Mouse (Mus musculus) forebrain, embryonic 12.5 days (tissue): Measurements from ENCODE around the gene Cdh23. TPM values are rescaled to one million over a fixed set of nuclear protein-coding genes. Genes with fewer than 3 reads are reported as not detected.

Source experiments
- ATAC-seq: fragments of 200-750 bp; cut with Nextera tagmentation; 2 replicates; pipeline ENCODE4 v1.8.0; 2017; ENCODE audit warnings: moderate TSS enrichment; ENCODE audit not compliant: low FRiP score
- H3K27ac ChIP-seq: fragments of 300-500 bp; sonication (generic); 2 replicates; pipeline ENCODE4 v1.5.1; 2016; ENCODE audit warnings: mild to moderate bottlenecking
- H3K27me3 ChIP-seq: fragments of 300-500 bp; sonication (generic); 2 replicates; pipeline ENCODE4 v1.6.1; 2016; ENCODE audit warnings: mild to moderate bottlenecking
- H3K36me3 ChIP-seq: fragments of 300-500 bp; sonication (generic); replicated peaks from 2 replicates; pipeline ENCODE4 v1.6.1; 2016; ENCODE audit warnings: mild to moderate bottlenecking
- H3K4me1 ChIP-seq: fragments of 300-500 bp; sonication (generic); 2 replicates; pipeline ENCODE4 v1.6.1; 2016
- H3K4me2 ChIP-seq: fragments of 300-500 bp; sonication (generic); 2 replicates; pipeline ENCODE4 v1.6.1; 2016; ENCODE audit warnings: mild to moderate bottlenecking, moderate library complexity
- H3K4me3 ChIP-seq: fragments of 300-500 bp; sonication (generic); replicated peaks from 2 replicates; pipeline ENCODE4 v1.5.1; 2016; ENCODE audit warnings: mild to moderate bottlenecking
- H3K9ac ChIP-seq: fragments of 300-500 bp; sonication (generic); 2 replicates; pipeline ENCODE4 v1.6.1; 2016; ENCODE audit warnings: mild to moderate bottlenecking
- H3K9me3 ChIP-seq: fragments of 300-500 bp; sonication (generic); 2 replicates; pipeline ENCODE4 v1.6.1; 2016
- WGBS: fragments of 180-500 bp; shearing (Covaris S2); methylation state at CpG from one replicate; pipeline ENCODE4 v1.1.7; 2016; 5-methylcytosine and 5-hydroxymethylcytosine counted together
- polyA plus RNA-seq: library from polyadenylated mRNA; unstranded; fragments of >200 nt; fragmentation: Nextera tagmentation; extraction: Ambion mirVana; gene quantifications from 2 replicates; pipeline ENCODE4 v1.2.1, GENCODE M21; 2016

The Cdh23 gene
- polyA plus RNA-seq, 1 experiment from 2014 or later = 2.5 TPM

DNA sequence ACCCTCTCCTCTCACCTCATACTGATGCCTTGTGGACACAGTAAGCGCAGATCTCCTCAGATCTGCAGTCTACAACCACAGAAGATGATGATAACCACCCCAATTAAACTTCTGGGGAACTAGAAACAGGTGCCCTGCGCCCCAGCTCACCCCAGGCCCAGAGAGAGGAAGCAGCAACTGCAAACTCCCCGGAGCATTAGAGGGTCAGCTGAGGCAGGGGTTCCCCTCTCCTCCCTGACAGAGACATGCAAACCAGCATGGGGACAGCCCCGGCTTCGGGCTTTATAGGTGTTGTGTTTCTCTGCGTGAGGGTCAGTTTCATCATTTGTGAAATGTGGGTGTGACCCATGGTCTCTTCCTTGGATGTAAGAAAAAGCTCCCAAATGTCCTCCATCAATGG is 1.5 kb upstream of the Cdh23 start:
- Histone ChIP-seq H3K9ac (no peak overlapping the region), H3K36me3 (no peaks in the 10 kb centered on the region), H3K4me2 (no peak overlapping the region), H3K9me3 (no peaks in the 10 kb centered on the region), H3K4me1 (no peaks in the 10 kb centered on the region), H3K4me3 (no peak overlapping the region), H3K27me3 (peaks cover 33% of the 10 kb centered on the region), H3K27ac (no peak overlapping the region)
- WGBS = 92% methylated on average over 6 of the region's 6 CpGs
- no peak for ATAC-seq

DNA sequence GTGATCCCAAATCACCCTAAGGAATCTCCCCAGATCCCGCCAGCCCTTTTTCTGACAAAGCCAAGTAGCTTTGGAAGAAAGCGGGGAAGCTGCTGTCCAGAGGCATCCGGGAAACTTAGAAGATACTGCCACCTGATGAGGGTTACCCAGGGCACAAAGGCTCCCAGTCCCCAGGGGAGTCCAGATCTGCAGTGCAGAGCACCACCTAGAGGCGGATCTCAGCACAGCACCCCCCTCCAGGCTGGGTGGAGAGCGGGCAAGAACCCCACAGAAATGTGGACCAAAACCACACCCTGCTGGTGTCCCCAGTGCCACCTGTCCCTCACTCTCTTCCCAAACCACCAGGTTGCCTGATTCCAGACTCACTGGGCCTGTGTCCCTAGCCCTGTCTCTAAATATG is 685 bp upstream of the Cdh23 start:
- Histone ChIP-seq H3K4me2 (no peak overlapping the region), H3K4me3 (no peak overlapping the region), H3K27ac (no peak overlapping the region), H3K27me3 (peaks cover 33% of the 10 kb centered on the region), H3K36me3 (no peaks in the 10 kb centered on the region), H3K9me3 (no peaks in the 10 kb centered on the region), H3K4me1 (no peaks in the 10 kb centered on the region), H3K9ac (no peak overlapping the region)
- peak; percentile 58; the same call in 1 of the 2 replicates for ATAC-seq
- WGBS = 16% methylated on average over 5 of the region's 5 CpGs

DNA sequence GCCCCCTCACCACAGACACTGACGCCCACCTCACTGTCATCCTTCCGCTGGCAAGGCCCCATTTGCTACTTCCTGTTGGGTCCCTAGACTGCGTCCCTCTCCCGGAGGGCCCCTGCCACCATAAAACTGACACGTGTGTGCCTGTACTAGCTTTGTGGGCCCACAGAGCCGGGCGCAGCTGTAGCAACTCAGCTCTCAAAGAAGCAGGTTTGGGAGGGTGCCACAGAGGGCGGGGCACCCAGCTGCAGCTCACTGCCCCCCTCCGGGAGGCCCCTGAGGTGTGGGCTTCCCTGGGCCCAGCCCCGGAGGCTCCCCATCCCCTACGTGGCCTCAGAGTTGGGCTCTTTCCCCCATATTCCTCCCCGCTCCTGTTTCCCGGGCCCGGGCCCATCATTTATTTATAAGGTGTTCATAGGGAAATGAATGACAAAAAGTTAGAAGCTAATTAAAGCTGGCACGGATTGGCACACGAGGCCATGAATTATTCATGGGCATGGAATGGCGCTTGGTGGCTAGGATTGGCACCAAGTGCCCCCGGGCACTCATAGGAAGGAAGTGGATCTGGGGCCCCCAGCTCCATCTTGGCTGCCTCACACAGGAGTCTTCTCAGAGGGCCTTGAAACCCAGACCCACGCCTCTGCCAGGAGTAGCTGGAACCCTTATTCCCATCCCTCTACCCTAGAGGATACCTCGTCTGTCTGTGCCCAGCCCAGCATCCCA is 4.5 kb downstream of the Cdh23 start:
- H3K27ac ChIP-seq = no peak overlapping the region
- no peak overlapping the region for H3K4me2 ChIP-seq
- H3K4me3 ChIP-seq = no peak overlapping the region
- no peaks in the 10 kb centered on the region for H3K9me3 ChIP-seq
- no peak overlapping the region for H3K9ac ChIP-seq
- ATAC-seq = no peak; the same call in 1 of the 2 replicates
- no peaks in the 10 kb centered on the region for H3K36me3 ChIP-seq
- 74% methylated on average over 20 of the region's 20 CpGs for WGBS
- peaks cover 51% of the 10 kb centered on the region for H3K27me3 ChIP-seq
- H3K4me1 ChIP-seq = peaks cover 6% of the 10 kb centered on the region

DNA sequence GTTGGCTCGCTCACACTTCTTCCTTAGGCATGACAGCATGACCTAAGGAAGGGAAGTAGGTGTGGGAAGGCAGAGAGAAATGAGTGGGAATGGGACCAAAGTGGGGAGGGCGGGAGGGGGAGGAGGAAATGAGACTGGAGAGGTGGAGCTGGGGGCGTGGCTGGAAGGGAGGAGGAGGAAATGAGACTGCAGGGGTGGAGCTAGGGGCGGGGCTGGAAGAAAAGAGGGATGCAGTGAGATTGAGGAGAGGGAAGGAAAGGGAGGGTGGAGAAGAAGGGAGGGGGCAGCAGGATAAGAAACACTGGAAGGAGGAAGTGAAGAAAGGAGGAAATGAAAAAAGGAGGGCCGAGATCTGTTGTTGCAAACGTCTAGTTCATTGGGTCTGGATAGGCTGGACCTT is 5.3 kb downstream of the Cdh23 start:
- no peak overlapping the region for H3K27ac ChIP-seq
- H3K36me3 ChIP-seq = no peaks in the 10 kb centered on the region
- ATAC-seq = no peak
- H3K4me2 ChIP-seq = no peak overlapping the region
- H3K4me3 ChIP-seq = no peak overlapping the region
- 49% methylated on average over 6 of the region's 6 CpGs for WGBS
- peaks cover 15% of the 10 kb centered on the region for H3K4me1 ChIP-seq
- H3K9ac ChIP-seq = no peak overlapping the region
- peaks cover 59% of the 10 kb centered on the region for H3K27me3 ChIP-seq
- H3K9me3 ChIP-seq = no peaks in the 10 kb centered on the region

DNA sequence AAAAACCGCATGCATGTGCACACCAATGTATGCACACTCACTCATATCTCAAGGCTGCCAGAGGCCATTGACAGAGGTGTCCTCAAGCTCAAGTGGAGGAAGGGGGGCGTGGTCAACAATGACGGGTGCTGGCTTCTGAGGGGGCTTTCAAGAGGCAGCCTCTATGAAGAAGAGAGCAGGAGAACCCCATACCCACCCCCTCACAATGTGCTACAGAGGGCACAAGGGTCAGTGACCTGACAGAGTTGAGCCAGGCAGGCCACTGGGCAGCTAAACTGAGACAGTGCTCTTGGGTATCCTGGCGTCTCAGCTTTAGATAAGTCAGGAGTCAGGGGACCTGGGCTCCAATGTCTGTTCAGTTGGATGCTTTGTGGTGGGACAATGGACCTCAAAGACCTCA is 6.9 kb downstream of the Cdh23 start:
- Histone ChIP-seq H3K27me3 (peaks cover 69% of the 10 kb centered on the region), H3K4me1 (peaks cover 19% of the 10 kb centered on the region)

DNA sequence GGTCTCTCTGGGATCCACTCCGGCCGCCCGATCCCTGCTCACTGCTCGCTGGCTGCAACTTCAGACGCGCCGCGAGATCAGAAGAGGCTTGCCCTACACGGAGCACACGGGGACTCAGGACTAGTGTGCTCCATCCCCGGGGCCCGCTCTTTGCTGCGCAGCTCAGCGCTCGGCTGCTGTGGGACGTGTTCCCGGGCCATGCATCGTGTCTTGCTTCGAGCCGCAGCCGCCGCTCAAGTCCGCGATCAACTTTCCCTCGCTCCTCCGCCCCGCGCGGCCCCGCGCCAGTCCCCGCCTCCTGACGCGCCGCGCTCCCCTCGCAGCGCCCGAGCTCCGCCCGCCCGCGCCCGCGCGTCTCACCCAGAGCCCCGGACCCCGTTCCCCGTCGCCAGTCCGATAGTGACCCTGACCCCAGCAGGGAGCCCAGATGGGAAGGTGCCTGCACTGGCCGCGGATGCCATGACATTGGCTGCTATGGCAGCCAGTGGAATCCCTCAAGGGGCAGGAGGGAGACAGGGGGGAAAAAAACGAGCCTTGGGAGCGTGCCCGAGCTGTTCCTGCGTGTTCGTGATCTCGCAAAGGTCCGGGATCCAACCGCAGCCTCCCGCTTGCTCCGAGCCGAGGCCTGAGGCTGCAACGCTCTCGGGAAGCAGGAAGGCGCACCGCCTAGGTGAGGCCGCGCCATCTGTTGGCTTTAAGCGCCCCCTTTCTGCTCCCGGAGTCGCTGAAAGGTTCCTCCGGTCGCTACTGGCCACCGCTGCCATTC is 9.1 kb downstream of the Cdh23 start:
- WGBS = under 1% methylated on average over 74 of the region's 76 CpGs
- peak overlapping the region; percentile 56 for H3K4me3 ChIP-seq
- no peaks in the 10 kb centered on the region for H3K9me3 ChIP-seq
- no peaks in the 10 kb centered on the region for H3K36me3 ChIP-seq
- peaks cover 19% of the 10 kb centered on the region for H3K4me1 ChIP-seq
- H3K27ac ChIP-seq = no peak overlapping the region
- ATAC-seq = peak; percentile 79
- peaks cover 78% of the 10 kb centered on the region for H3K27me3 ChIP-seq
- peak overlapping the region; percentile 55 for H3K9ac ChIP-seq
- H3K4me2 ChIP-seq = peak overlapping the region; percentile 99

More for the DNA sequence above, 6.9 kb downstream of the Cdh23 start:
- Histone ChIP-seq H3K9me3 (no peaks in the 10 kb centered on the region), H3K4me3 (no peak overlapping the region), H3K36me3 (no peaks in the 10 kb centered on the region), H3K4me2 (no peak overlapping the region), H3K9ac (no peak overlapping the region), H3K27ac (no peak overlapping the region)
- ATAC-seq = no peak
- WGBS = 79% methylated on average over 4 of the region's 4 CpGs

DNA sequence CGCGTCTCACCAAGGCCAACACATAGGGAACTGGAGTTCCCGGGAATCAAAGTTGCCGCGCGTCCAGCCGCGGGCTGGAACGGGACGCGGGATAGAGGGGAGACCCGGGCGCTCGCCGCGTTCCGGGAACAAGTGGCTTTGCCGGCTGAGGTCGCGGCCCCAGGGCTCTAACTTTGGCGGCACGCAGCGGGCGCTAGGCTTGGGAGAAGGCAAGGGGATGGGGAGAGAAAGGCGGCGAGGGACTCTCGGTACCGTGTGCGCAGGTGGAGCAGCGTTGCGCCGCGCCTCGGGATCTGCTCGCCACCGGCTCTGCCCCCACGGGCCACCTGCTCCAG is 9.7 kb downstream of the Cdh23 start:
- Histone ChIP-seq H3K27me3 (peaks cover 78% of the 10 kb centered on the region), H3K9me3 (no peaks in the 10 kb centered on the region), H3K9ac (peak overlapping the region; percentile 55), H3K4me2 (peak overlapping the region; percentile 99), H3K36me3 (no peaks in the 10 kb centered on the region), H3K4me3 (peak overlapping the region; percentile 56), H3K27ac (no peak overlapping the region), H3K4me1 (peaks cover 19% of the 10 kb centered on the region)
- ATAC-seq = no peak
- WGBS = 0% methylated on average over 37 of the region's 37 CpGs

DNA sequence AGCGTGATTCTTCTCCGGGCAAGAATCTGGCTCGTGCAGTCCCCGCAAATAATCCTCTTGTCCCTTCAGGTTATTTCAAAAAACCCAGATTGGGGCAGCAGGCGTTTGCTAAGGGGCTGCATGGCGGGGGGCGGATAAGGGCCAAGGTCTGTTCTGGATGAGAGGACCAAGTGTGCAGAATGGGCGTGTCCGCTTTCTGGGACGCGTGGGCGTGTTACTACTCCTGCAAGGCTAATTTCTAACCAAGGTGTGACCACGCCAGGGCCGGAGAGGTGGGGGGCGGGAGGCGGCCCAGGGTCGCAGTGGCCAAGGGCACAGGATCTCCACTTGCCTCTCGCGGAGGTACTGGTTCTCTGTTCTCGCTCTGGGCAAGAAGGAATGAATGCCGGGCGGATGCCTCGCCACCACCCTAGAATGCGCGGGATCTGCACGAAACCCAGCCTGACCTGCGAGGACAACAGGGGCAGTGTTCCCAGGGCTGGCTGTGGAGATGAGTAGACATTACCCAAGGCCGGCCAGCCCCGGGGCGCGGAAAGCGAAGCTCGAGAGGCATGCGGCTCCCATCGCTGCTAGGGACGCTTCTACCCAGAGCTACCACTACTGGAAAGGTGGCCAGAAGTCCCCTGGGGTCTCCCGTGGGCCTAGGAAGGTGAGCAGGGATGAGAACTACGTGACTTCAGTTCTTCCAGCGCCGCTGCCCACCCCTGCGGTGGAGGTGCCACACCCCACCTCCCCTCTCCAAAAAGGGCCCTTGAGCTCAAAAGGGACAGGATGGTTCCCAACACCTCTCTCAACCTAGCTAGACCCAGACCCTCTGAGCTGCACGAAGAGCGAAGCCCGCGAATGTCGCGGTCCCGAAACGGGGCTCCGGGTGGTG is 10.3 kb downstream of the Cdh23 start:
- peak overlapping the region; percentile 56 for H3K4me3 ChIP-seq
- peaks cover 19% of the 10 kb centered on the region for H3K4me1 ChIP-seq
- no peak overlapping the region for H3K9ac ChIP-seq
- H3K36me3 ChIP-seq = no peaks in the 10 kb centered on the region
- ATAC-seq = no peak
- 7% methylated on average over 50 of the region's 50 CpGs for WGBS
- no peaks in the 10 kb centered on the region for H3K9me3 ChIP-seq
- H3K4me2 ChIP-seq = peak overlapping the region; percentile 99
- peaks cover 78% of the 10 kb centered on the region for H3K27me3 ChIP-seq
- no peak overlapping the region for H3K27ac ChIP-seq

DNA sequence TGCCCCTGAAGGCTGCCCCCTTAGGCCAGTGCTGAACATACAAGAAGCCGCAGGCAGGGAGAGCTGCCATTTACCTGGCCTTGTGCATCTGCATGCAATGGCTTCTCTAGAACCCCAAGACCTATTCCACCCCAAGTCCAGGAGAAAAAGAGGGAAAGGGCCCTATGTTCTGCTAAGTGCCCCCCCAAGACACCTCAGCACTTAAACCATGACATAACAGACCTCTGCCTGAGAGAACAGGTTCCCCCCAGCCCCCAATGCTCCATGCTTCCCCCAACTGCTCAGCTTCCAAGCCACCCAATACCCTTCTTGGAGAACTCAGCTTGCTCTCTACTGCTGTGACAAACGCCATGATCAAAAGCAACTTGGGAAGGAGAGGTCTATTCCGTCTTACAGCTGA is 17.4 kb downstream of the Cdh23 start:
- Histone ChIP-seq H3K4me2 (no peak overlapping the region), H3K27me3 (peaks cover 11% of the 10 kb centered on the region), H3K27ac (no peak overlapping the region), H3K4me3 (no peak overlapping the region), H3K9ac (no peak overlapping the region), H3K9me3 (no peaks in the 10 kb centered on the region), H3K36me3 (no peaks in the 10 kb centered on the region), H3K4me1 (no peaks in the 10 kb centered on the region)
- 85% methylated on average over 3 of the region's 3 CpGs for WGBS
- no peak for ATAC-seq

DNA sequence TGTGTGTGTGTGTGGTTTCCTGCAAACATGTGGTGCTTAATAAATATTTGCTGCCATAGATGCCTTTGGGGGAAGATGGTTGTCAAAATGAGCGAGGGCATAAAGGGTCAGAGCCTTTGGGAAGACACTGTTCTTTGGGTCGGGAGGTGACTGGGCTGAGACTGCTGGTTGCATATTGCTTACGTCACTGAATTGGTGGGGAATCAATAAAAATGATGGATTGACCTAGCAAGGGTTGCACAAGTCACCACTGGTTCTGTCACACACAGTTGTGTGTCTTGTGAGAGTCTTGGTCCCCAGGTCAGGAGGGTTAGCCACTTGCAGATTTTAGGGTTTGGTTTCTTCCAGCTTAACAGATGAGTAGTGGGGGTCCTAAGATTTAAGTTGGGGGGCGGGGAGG is 19.0 kb downstream of the Cdh23 start:
- no peak overlapping the region for H3K4me3 ChIP-seq
- no peaks in the 10 kb centered on the region for H3K27me3 ChIP-seq
- H3K36me3 ChIP-seq = no peaks in the 10 kb centered on the region
- no peaks in the 10 kb centered on the region for H3K4me1 ChIP-seq
- no peaks in the 10 kb centered on the region for H3K9me3 ChIP-seq
- WGBS = 82% methylated on average over 4 of the region's 4 CpGs
- no peak overlapping the region for H3K9ac ChIP-seq
- ATAC-seq = no peak
- H3K27ac ChIP-seq = no peak overlapping the region
- H3K4me2 ChIP-seq = no peak overlapping the region

DNA sequence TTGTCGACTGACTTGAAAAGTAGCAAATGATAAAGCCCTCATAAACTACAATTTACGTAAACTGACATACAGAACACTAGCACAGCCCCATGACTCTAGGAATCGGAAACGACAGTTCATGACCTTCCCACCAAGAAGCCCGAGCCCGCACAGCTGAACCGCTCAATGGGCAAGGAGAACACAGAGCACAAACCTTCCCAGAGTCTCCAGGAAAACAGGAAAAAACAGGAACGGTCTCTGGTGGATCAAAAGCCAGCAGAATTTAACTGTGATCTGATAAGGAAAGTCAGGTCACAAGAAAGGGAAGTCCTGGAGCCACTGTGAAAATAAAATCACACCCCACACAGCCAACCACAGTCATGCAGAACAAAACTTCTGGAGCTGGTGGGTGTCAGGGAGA is 26.1 kb downstream of the Cdh23 start:
- H3K27ac ChIP-seq = no peak overlapping the region
- no peak for ATAC-seq
- 87% methylated on average over 8 of the region's 8 CpGs for whole genome bisulfite sequencing
- H3K4me1 ChIP-seq = no peaks in the 10 kb centered on the region
- no peaks in the 10 kb centered on the region for H3K27me3 ChIP-seq
- H3K9ac ChIP-seq = no peak overlapping the region
- H3K4me2 ChIP-seq = no peak overlapping the region
- no peaks in the 10 kb centered on the region for H3K9me3 ChIP-seq
- H3K4me3 ChIP-seq = no peak overlapping the region
- no peaks in the 10 kb centered on the region for H3K36me3 ChIP-seq

DNA sequence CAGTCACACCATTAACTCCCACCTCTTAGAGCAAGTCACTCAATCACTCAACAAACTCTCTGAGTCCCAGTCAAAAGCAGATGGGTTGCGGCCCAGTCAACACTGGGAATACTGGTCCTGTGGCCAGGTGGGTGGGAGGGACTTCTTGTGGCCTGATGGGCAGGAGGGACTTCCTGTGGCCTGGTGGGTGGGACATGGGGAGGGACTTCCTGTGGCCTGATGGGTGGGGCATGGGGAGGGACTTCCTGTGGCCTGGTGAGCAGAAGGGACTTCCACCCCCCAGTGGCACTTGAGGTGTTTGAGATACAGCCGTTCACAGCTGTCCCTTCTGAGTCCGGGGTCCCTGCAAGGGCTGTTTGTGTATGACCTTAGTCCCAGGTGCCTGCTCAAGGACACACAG is 27.7 kb downstream of the Cdh23 start:
- Histone ChIP-seq H3K27me3 (no peaks in the 10 kb centered on the region), H3K9me3 (no peaks in the 10 kb centered on the region), H3K4me1 (no peaks in the 10 kb centered on the region), H3K36me3 (no peaks in the 10 kb centered on the region), H3K4me3 (no peak overlapping the region), H3K9ac (no peak overlapping the region), H3K4me2 (no peak overlapping the region), H3K27ac (no peak overlapping the region)
- 87% methylated on average over 3 of the region's 3 CpGs for WGBS
- ATAC-seq = no peak
